In genomic region chr7:65878234-65878633, GRCm38 (mm10) we compare ENCODE assay signal across 14 mouse cellular contexts. TPM values are rescaled to one million over a fixed set of nuclear protein-coding genes. Genes with fewer than 3 reads are reported as not detected.
"Had no signal": no experiment of that assay in that cellular context is flagged by ENCODE, and none has a peak within 500 bp of the region (broad histone marks: within the 10 kb centered on the region; RNA-seq: fewer than 3 reads in every experiment).

No protein-coding gene starts in this region.

- DNase-seq: cerebellum, adult 18-20 months; cerebellum, adult 2 months; cerebellum, adult 8-10 months; cerebellum, adult 9-11 months; embryo, embryonic 11 days; forebrain, postnatal 0 days; gastrocnemius, adult 2 months; gastrocnemius, postnatal 10 days; gastrocnemius, postnatal 14 days; gastrocnemius, postnatal 25 days; gastrocnemius, postnatal 36 days; heart, adult 18-20 months; heart, adult 2 months had no signal

RNA-seq across cellular contexts. Expression of gene Pcsk6, which starts 16.7 kb away (rescaled TPM):
- total RNA-seq: granulocyte monocyte progenitor cell, adult 5-6 weeks had no signal
